Mouse (Mus musculus) midbrain, embryonic 13.5 days (tissue): ENCODE measurements at regions not wholly inside any gene's neighbourhood (a gene's known extent, or its start where the extent isn't known, plus 50 kb on each side); places are given as distances from the start of the nearest gene placed in this dataset.

Experiments
- ATAC-seq: fragments of 200-750 bp; cut with Nextera tagmentation; 2 replicates; pipeline ENCODE4 v1.8.0; 2017; ENCODE audit warnings: mild to moderate bottlenecking, moderate TSS enrichment, moderate library complexity
- H3K27ac ChIP-seq: fragments of 300-500 bp; sonication (generic); 2 replicates; pipeline ENCODE4 v1.5.1; 2015; ENCODE audit warnings: inconsistent platforms, mild to moderate bottlenecking, moderate library complexity
- H3K27me3 ChIP-seq: fragments of 300-500 bp; sonication (generic); 2 replicates; pipeline ENCODE4 v1.6.1; 2015; ENCODE audit warnings: mild to moderate bottlenecking, inconsistent platforms
- H3K36me3 ChIP-seq: fragments of 300-500 bp; sonication (generic); 2 replicates; pipeline ENCODE4 v1.6.1; 2015; ENCODE audit warnings: mild to moderate bottlenecking, inconsistent platforms
- H3K4me1 ChIP-seq: fragments of 300-500 bp; sonication (generic); replicated peaks from 2 replicates; pipeline ENCODE4 v1.6.1; 2015; ENCODE audit warnings: inconsistent platforms
- H3K4me2 ChIP-seq: fragments of 300-500 bp; sonication (generic); replicated peaks from 2 replicates; pipeline ENCODE4 v1.6.1; 2015; ENCODE audit warnings: moderate library complexity, mild to moderate bottlenecking, inconsistent platforms
- H3K4me3 ChIP-seq: fragments of 300-500 bp; sonication (generic); replicated peaks from 2 replicates; pipeline ENCODE4 v1.5.1; 2015; ENCODE audit warnings: mild to moderate bottlenecking, inconsistent platforms
- H3K9ac ChIP-seq: fragments of 300-500 bp; sonication (generic); replicated peaks from 2 replicates; pipeline ENCODE4 v1.6.1; 2015; ENCODE audit warnings: mild to moderate bottlenecking, inconsistent platforms
- H3K9me3 ChIP-seq: fragments of 300-500 bp; sonication (generic); 2 replicates; pipeline ENCODE4 v1.6.1; 2016; ENCODE audit warnings: mild to moderate bottlenecking, inconsistent platforms
- WGBS: fragments of 180-500 bp; shearing (Covaris S2); methylation state at CpG from one replicate; pipeline ENCODE4 v1.1.7; 2015; 5-methylcytosine and 5-hydroxymethylcytosine counted together

DNA sequence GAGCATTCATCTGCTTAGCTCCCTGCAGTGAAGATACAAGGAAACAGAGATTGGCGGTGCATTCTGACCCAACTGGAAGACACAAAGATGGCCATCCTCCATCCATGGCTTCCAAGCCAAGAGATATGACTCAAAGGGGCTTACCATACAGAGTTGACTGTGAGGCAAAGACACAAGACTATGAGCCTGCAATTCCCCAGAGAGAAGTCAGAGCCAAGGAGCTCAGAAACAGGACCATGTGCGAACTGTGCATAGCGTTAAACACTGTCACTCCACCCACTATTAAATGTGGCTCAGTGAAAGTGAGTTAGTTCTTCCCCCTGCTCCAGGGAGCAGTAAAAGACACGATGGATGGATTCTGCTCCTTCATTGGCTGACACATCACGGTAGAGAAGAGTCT is 500.1 kb upstream of the Tnp1 start:
- ATAC-seq: no peak
- no peaks in the 10 kb centered on the region for H3K4me1 ChIP-seq
- no peak overlapping the region for H3K4me2 ChIP-seq
- no peaks in the 10 kb centered on the region for H3K27me3 ChIP-seq
- H3K9me3 ChIP-seq: no peaks in the 10 kb centered on the region
- H3K4me3 ChIP-seq: no peak overlapping the region
- H3K9ac ChIP-seq: no peak overlapping the region
- H3K36me3 ChIP-seq: no peaks in the 10 kb centered on the region
- H3K27ac ChIP-seq: no peak overlapping the region
- WGBS: 93% methylated on average over 5 of the region's 5 CpGs

DNA sequence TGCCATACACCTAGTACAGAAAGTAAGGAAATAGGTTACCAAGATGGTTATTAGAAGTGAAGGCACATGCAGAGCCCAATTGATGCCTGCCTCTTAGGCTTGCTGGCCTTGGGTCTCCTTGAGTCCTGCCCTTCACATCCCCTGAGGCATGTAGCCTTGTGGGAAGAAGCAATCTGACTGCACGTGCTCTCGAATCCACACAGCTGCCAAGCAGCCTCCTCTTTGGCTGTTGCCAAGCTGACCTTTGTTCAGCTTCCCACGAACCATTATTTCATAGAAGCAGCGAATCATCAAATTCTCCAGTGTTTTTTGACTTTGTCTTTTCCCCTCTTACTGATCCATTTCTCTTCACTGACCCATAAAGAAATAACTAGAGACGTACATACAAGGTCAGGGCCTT is 498.1 kb upstream of the Tnp1 start:
- WGBS: 48% methylated on average over 5 of the region's 5 CpGs

DNA sequence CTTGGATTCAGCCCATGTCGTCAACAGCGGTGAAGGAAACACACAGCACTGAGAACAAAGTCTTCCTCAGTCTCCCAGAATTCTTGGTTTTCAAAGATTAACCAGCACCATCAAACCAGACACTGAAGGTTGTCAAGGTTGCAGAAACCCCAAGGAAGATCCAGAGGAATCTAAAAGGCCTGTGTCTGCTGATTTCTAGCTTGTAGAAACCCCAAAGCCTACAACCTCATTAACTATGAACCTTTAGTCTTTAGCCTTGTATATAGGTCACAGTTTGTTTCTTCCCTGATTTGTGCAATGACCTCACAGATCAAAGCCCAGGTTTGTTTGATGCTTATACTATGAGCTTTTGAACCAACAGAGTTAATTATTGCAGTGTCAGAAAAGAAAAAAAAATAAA is 497.1 kb upstream of the Tnp1 start:
- H3K4me1 ChIP-seq: no peaks in the 10 kb centered on the region
- H3K27me3 ChIP-seq: no peaks in the 10 kb centered on the region
- no peak overlapping the region for H3K9ac ChIP-seq
- no peaks in the 10 kb centered on the region for H3K9me3 ChIP-seq
- no peak overlapping the region for H3K4me2 ChIP-seq
- no peaks in the 10 kb centered on the region for H3K36me3 ChIP-seq
- WGBS: 91% methylated on average over 2 of the region's 2 CpGs
- no peak overlapping the region for H3K27ac ChIP-seq
- H3K4me3 ChIP-seq: no peak overlapping the region
- ATAC-seq: no peak

More for the DNA sequence above, 498.1 kb upstream of the Tnp1 start:
- H3K9ac ChIP-seq: no peak overlapping the region
- H3K36me3 ChIP-seq: no peaks in the 10 kb centered on the region
- H3K27me3 ChIP-seq: no peaks in the 10 kb centered on the region
- no peak overlapping the region for H3K4me2 ChIP-seq
- H3K4me1 ChIP-seq: no peaks in the 10 kb centered on the region
- no peak for ATAC-seq
- no peak overlapping the region for H3K4me3 ChIP-seq
- no peaks in the 10 kb centered on the region for H3K9me3 ChIP-seq
- H3K27ac ChIP-seq: no peak overlapping the region

GRCm38 (mm10) chr1:73507071-73507754 is 491.5 kb upstream of the Tnp1 start:
- no peaks in the 10 kb centered on the region for H3K27me3 ChIP-seq
- no peaks in the 10 kb centered on the region for H3K4me1 ChIP-seq
- no peak overlapping the region for H3K4me3 ChIP-seq
- H3K4me2 ChIP-seq: no peak overlapping the region
- ATAC-seq: no peak
- H3K27ac ChIP-seq: no peak overlapping the region
- WGBS: 64% methylated on average over 10 of the region's 10 CpGs
- H3K9me3 ChIP-seq: no peaks in the 10 kb centered on the region
- H3K9ac ChIP-seq: no peak overlapping the region
- no peaks in the 10 kb centered on the region for H3K36me3 ChIP-seq

DNA sequence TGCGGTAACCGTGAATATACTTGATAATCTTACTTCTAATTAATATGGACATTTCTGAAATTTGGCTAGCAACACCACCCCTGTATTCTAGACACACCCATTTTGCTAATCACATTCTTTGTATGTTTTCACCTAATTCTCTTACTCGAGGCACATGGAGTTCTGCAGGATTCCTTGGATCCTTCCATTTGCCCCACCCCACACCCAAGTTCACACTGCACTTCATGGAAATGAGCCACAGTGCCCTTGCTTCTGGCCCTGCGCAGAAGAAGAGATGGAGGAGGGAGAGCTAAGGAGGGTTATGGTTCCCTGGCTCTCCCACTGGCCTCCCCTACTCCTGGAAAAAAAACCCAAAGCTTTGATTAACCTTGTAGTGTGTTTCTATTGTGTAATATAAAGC is 487.9 kb upstream of the Tnp1 start:
- H3K9me3 ChIP-seq: no peaks in the 10 kb centered on the region
- no peak for ATAC-seq

GRCm38 (mm10) chr1:73500671-73501070 is 485.0 kb upstream of the Tnp1 start:
- Histone ChIP-seq H3K4me1 (no peaks in the 10 kb centered on the region), H3K9me3 (no peaks in the 10 kb centered on the region), H3K4me2 (no peak overlapping the region), H3K27me3 (no peaks in the 10 kb centered on the region), H3K9ac (no peak overlapping the region), H3K4me3 (no peak overlapping the region), H3K27ac (no peak overlapping the region), H3K36me3 (no peaks in the 10 kb centered on the region)
- no peak for ATAC-seq
- WGBS: 55% methylated on average over 3 of the region's 3 CpGs

More for the DNA sequence above, 487.9 kb upstream of the Tnp1 start:
- 87% methylated on average over 4 of the region's 4 CpGs for WGBS
- Histone ChIP-seq H3K4me1 (no peaks in the 10 kb centered on the region), H3K27me3 (no peaks in the 10 kb centered on the region), H3K9ac (no peak overlapping the region), H3K36me3 (no peaks in the 10 kb centered on the region), H3K4me3 (no peak overlapping the region), H3K27ac (no peak overlapping the region), H3K4me2 (no peak overlapping the region)

DNA sequence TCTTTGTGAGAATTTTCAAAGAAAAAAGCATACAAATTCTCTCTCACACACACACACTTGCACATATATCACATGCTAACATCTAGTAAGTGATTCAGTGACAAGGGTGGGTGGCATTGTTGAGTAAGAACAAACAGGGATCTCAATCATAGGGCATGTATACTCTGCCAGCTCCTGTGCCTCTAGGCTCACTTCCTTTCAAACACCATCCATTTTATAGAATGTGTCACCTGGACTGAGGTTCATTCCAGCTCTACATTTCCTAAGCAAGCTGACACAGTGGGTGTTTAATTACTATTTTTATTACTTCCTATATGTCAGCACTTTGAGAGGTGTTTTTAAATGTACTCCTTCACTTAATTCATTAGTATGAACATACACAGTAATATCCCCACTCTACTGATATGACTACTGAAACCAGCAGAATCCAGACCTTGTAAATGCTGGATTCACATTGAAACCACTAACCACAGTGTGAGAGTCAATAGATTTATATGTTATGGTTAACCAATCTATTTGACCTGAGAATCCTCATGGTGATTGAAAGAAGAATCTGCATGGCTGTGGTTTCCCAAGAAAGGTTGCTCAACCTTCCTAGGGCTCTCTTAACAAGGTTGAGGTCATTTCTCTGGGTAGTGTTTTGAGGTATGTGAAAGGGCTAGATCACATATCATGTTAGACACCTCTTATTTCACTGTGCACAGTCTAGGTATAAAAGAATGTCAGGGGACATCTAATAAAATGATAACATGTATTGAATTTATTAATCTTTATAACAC is 480.5 kb upstream of the Tnp1 start:
- H3K4me1 ChIP-seq: no peaks in the 10 kb centered on the region
- H3K4me3 ChIP-seq: no peak overlapping the region
- H3K9me3 ChIP-seq: no peaks in the 10 kb centered on the region
- H3K27me3 ChIP-seq: no peaks in the 10 kb centered on the region
- H3K4me2 ChIP-seq: no peak overlapping the region
- ATAC-seq: no peak
- no peak overlapping the region for H3K9ac ChIP-seq
- H3K36me3 ChIP-seq: no peaks in the 10 kb centered on the region
- H3K27ac ChIP-seq: no peak overlapping the region

- ATAC-seq: no peak
- H3K4me2 ChIP-seq: no peak overlapping the region
- H3K9ac ChIP-seq: no peak overlapping the region
- H3K9me3 ChIP-seq: no peaks in the 10 kb centered on the region
- no peaks in the 10 kb centered on the region for H3K27me3 ChIP-seq
- H3K4me1 ChIP-seq: no peaks in the 10 kb centered on the region
- no peaks in the 10 kb centered on the region for H3K36me3 ChIP-seq
- WGBS: 87% methylated on average over 2 of the region's 2 CpGs
- H3K27ac ChIP-seq: no peak overlapping the region
- no peak overlapping the region for H3K4me3 ChIP-seq
Observed at GRCm38 (mm10) chr1:73481956-73482355, 466.2 kb upstream of the Tnp1 start.

- no peaks in the 10 kb centered on the region for H3K36me3 ChIP-seq
- H3K9ac ChIP-seq: no peak overlapping the region
- H3K4me1 ChIP-seq: no peaks in the 10 kb centered on the region
- no peak overlapping the region for H3K27ac ChIP-seq
- no peak for ATAC-seq
- no peak overlapping the region for H3K4me2 ChIP-seq
- no peak overlapping the region for H3K4me3 ChIP-seq
- no peaks in the 10 kb centered on the region for H3K27me3 ChIP-seq
- WGBS: 54% methylated on average over 4 of the region's 4 CpGs
- no peaks in the 10 kb centered on the region for H3K9me3 ChIP-seq
Observed at GRCm38 (mm10) chr1:73479349-73479920, 463.7 kb upstream of the Tnp1 start.

DNA sequence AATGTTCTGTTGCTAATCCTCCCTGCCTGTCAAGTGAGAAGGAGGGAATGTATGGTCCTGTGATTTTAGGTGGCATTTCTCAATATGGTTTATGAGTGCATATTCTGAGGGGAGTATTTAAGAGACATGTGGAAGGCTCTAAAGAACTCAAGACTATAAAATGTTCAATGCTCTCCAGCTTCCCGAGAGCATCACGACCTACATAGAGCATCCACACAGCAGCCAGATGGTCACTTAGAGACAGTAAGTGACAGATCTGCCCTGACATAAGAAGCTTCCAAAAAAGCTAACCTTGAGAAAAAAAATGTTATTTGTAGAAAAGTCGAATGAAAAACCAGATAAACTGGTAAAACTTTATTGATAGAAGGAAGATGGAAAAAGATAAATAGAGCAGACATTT is 444.9 kb upstream of the Tnp1 start:
- Histone ChIP-seq H3K4me1 (peaks cover 7% of the 10 kb centered on the region; the same call in 1 of the 2 replicates), H3K9me3 (no peaks in the 10 kb centered on the region), H3K4me3 (no peak overlapping the region), H3K4me2 (no peak overlapping the region), H3K36me3 (no peaks in the 10 kb centered on the region), H3K9ac (no peak overlapping the region), H3K27me3 (0 out of 2 replicates have a peak, but pooled peaks cover 2% of the 10 kb centered on the region), H3K27ac (no peak overlapping the region)
- ATAC-seq: no peak
- 70% methylated on average over 3 of the region's 3 CpGs for WGBS

DNA sequence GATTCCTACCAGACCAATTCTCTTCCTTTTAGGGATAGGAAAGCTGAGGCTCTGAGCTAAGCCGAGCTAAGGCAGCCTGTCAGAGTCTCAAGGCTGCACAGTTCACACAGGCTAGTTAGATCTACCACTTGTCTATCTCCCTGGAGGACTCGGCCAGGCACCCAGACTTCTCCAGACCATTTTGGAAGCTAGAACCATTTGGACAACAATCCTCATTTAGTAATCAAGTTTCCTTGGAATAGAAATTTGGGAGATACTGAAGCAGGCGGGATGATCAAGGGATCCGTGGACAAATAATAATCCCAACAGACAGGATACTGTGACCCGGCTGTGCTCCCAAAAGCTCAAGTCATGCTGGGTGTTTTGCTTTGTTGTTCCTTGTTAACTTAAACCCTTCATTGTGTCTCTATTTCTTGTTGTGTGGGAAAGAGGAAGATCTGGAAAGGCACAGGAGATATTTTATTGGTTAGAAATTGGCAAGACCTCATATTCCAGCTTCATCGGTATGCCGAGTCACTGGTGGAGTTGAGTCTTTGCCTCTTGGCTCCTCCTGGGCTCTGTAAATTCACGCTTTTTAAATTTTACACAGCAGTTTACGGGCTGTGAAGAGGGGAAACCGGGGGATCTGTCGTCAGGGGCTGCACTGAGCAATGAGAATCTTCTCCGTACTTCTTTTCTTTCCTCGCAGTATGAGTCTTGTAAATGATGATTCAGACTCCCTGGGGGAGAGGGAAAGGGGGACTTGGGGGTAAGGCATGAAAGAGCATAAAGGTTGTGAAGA is 444.2 kb upstream of the Tnp1 start:
- Histone ChIP-seq H3K36me3 (no peaks in the 10 kb centered on the region), H3K27me3 (0 out of 2 replicates have a peak, but pooled peaks cover 2% of the 10 kb centered on the region), H3K9ac (no peak overlapping the region), H3K27ac (no peak overlapping the region), H3K4me1 (peaks cover 7% of the 10 kb centered on the region; the same call in 1 of the 2 replicates), H3K9me3 (no peaks in the 10 kb centered on the region), H3K4me2 (no peak overlapping the region), H3K4me3 (no peak overlapping the region)
- WGBS: 30% methylated on average over 13 of the region's 13 CpGs
- ATAC-seq: no peak

DNA sequence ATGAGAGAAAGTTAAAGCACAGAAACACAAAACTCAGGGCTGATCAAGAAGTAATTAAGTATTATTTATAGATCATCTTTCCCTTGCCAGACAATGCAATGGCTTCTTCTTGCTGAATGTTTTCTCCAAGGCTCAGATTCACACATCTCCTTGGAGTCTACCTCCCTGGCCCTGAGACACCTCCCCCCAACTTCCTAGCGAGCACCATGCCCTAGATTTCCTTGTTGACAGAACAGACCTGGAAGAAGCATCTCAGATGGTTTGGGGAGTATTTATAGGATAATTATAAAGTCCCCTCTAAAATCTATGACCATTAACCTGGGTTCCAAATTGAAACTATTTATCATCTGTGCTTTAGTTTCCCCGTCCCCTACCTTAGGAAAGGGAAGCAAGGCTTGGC is 441.6 kb upstream of the Tnp1 start:
- Histone ChIP-seq H3K36me3 (no peaks in the 10 kb centered on the region), H3K4me2 (no peak overlapping the region), H3K9me3 (no peaks in the 10 kb centered on the region), H3K4me1 (peaks cover 7% of the 10 kb centered on the region; the same call in 1 of the 2 replicates), H3K4me3 (no peak overlapping the region), H3K27me3 (0 out of 2 replicates have a peak, but pooled peaks cover 2% of the 10 kb centered on the region), H3K27ac (no peak overlapping the region), H3K9ac (no peak overlapping the region)
- WGBS: 85% methylated on average over 2 of the region's 2 CpGs
- no peak for ATAC-seq
